Mouse (Mus musculus) limb, embryonic 15.5 days (tissue): Measurements from ENCODE around the gene Cldn34b4. TPM values are rescaled to one million over a fixed set of nuclear protein-coding genes. Genes with fewer than 3 reads are reported as not detected.

Experiments used
- ATAC-seq: fragments of 200-750 bp; cut with Nextera tagmentation; 2 replicates; pipeline ENCODE4 v1.8.0; 2017; ENCODE audit warnings: low read depth, moderate TSS enrichment; ENCODE audit not compliant: insufficient number of reproducible peaks, low FRiP score, low TSS enrichment
- H3K27ac ChIP-seq: fragments of 300-500 bp; sonication (generic); 2 replicates; pipeline ENCODE4 v1.5.1; 2015; ENCODE audit warnings: moderate library complexity, mild to moderate bottlenecking, inconsistent platforms
- H3K27me3 ChIP-seq: fragments of 300-500 bp; sonication (generic); 2 replicates; pipeline ENCODE4 v1.6.1; 2015; ENCODE audit warnings: inconsistent platforms
- H3K36me3 ChIP-seq: fragments of 300-500 bp; sonication (generic); 2 replicates; pipeline ENCODE4 v1.6.1; 2015; ENCODE audit warnings: inconsistent platforms
- H3K4me1 ChIP-seq: fragments of 300-500 bp; sonication (generic); 2 replicates; pipeline ENCODE4 v1.6.1; 2015; ENCODE audit warnings: inconsistent platforms
- H3K4me2 ChIP-seq: fragments of 300-500 bp; sonication (generic); 2 replicates; pipeline ENCODE4 v1.6.1; 2015; ENCODE audit warnings: mild to moderate bottlenecking, inconsistent platforms
- H3K4me3 ChIP-seq: fragments of 300-500 bp; sonication (generic); 2 replicates; pipeline ENCODE4 v1.5.1; 2015; ENCODE audit warnings: mild to moderate bottlenecking, inconsistent platforms
- H3K9ac ChIP-seq: fragments of 300-500 bp; sonication (generic); 2 replicates; pipeline ENCODE4 v1.6.1; 2015; ENCODE audit warnings: inconsistent platforms
- H3K9me3 ChIP-seq: fragments of 300-500 bp; sonication (generic); 2 replicates; pipeline ENCODE4 v1.6.1; 2016; ENCODE audit warnings: inconsistent platforms
- WGBS: fragments of 180-500 bp; shearing (Covaris S2); methylation state at CpG from one replicate; pipeline ENCODE4 v1.1.7; 2015; 5-methylcytosine and 5-hydroxymethylcytosine counted together
- polyA plus RNA-seq: library from polyadenylated mRNA; unstranded; fragments of >200 nt; fragmentation: Nextera tagmentation; extraction: Ambion mirVana; gene quantifications from 2 replicates; pipeline ENCODE4 v1.2.1, GENCODE M21; 2015

The Cldn34b4 gene
- polyA plus RNA-seq: not detected in 2 replicates

DNA sequence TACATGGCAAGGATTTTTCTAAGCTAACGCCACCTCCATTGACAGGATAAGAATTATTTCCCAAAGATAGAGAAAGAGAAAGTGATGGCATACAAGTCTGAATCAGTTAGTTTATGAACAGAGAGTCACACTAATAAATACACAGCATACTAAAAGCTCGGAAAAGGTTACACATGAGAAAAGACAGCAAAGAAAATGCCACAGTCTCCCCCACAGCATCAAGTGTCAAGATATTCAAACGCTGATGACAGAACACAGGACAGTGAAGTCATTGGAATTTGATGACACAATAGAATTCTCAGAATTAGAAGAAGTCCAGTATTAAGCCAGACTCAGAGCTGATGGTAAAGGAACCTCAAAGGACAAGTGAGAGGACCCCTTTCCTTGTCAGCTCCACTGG, at the start of gene Cldn34b4:
Cldn34b4 (plus strand) TSS at position 301 of the 400 bp plus-strand sequence.
- no peak for ATAC-seq
- H3K36me3 ChIP-seq: no peaks in the 10 kb centered on the region
- no peak within 1 kb of the TSS for H3K4me2 ChIP-seq
- no peaks in the 10 kb centered on the region for H3K9me3 ChIP-seq
- 87% methylated on average over 3 of the region's 3 CpGs for WGBS
- no peaks in the 10 kb centered on the region for H3K4me1 ChIP-seq
- H3K4me3 ChIP-seq: no peak within 1 kb of the TSS
- no peaks in the 10 kb centered on the region for H3K27me3 ChIP-seq
- H3K9ac ChIP-seq: no peak within 1 kb of the TSS
- no peak within 1 kb of the TSS for H3K27ac ChIP-seq

Other genes starting within 250 kb of the Cldn34b4 start
- not detected in 2 replicates for gene Cldn34b3, start 129.0 kb upstream of the Cldn34b4 start, polyA plus RNA-seq
- gene Cldn34d, start 209.6 kb downstream of the Cldn34b4 start, polyA plus RNA-seq: not detected in 2 replicates